28 mouse cellular contexts compared by ENCODE assay signal in genomic region chr4:134110653-134111052, GRCm38 (mm10). TPM values are rescaled to one million over a fixed set of nuclear protein-coding genes. Genes with fewer than 3 reads are reported as not detected.
DNase-seq lines count a peak whose midpoint lies in the region; ATAC-seq lines count a peak whose summit lies in the region.
"Had no signal": no experiment of that assay in that cellular context is flagged by ENCODE, and none has a peak within 500 bp of the region (broad histone marks: within the 10 kb centered on the region; RNA-seq: fewer than 3 reads in every experiment).

No protein-coding gene starts in this region.

- H3K27ac ChIP-seq in limb, embryonic 13.5 days = no peak overlapping the region
- H3K27ac ChIP-seq in limb, embryonic 10.5 days = no peak overlapping the region
- H3K27ac ChIP-seq: embryonic facial prominence, embryonic 12.5 days; left cerebral cortex, adult 2 months; macrophage; stomach, embryonic 15.5 days had no signal

- no peaks in the 10 kb centered on the region; the same call in 1 of the 2 replicates for H3K27me3 ChIP-seq in limb, embryonic 13.5 days
- no peaks in the 10 kb centered on the region for H3K27me3 ChIP-seq in limb, embryonic 10.5 days (ENCODE audit: low read depth, poor library complexity, severe bottlenecking)
- H3K27me3 ChIP-seq: embryonic facial prominence, embryonic 12.5 days; stomach, embryonic 15.5 days had no signal

- no peak overlapping the region for H3K4me3 ChIP-seq in limb, embryonic 13.5 days
- no peak overlapping the region for H3K4me3 ChIP-seq in limb, embryonic 10.5 days
- H3K4me3 ChIP-seq: embryonic facial prominence, embryonic 12.5 days; left cerebral cortex, adult 2 months; stomach, embryonic 15.5 days had no signal

- DNase-seq in limb, embryonic 10.5 days (ENCODE audit: low spot score) = no peak
- peak; percentile 7 for DNase-seq in thymus, postnatal 25 days
- no peak for DNase-seq in thymus, postnatal 10 days (ENCODE audit: low spot score in 2 of 2)
- DNase-seq in adrenal gland, postnatal 36 days = no peak
- DNase-seq in c-Kit-positive CD71-positive TER-119-positive erythroid progenitor cells, embryonic 14.5 days (ENCODE audit: low spot score) = no peak
- DNase-seq: adrenal gland, postnatal 25 days; cerebellum, adult 18-20 months; cerebellum, postnatal 14 days; gastrocnemius, postnatal 36 days; heart, postnatal 4 days; kidney, adult 18-20 months; kidney, postnatal 4 days; midbrain, embryonic 14.5 days had no signal

- no peaks in the 10 kb centered on the region for H3K36me3 ChIP-seq in limb, embryonic 13.5 days
- H3K36me3 ChIP-seq in limb, embryonic 10.5 days = no peaks in the 10 kb centered on the region
- H3K36me3 ChIP-seq: embryonic facial prominence, embryonic 12.5 days; stomach, embryonic 15.5 days had no signal

- 52% methylated on average over 3 of the region's 3 CpGs for WGBS in limb, embryonic 13.5 days
- WGBS in limb, embryonic 10.5 days = 65% methylated on average over 3 of the region's 3 CpGs

- no peak for ATAC-seq in limb, embryonic 13.5 days (ENCODE audit: low FRiP score, low read depth)
- peak; percentile 84 for ATAC-seq in granulocyte monocyte progenitor cell, adult 5-6 weeks (replicated peaks; ENCODE audit: poor library complexity, severe bottlenecking)
- ATAC-seq in megakaryocyte progenitor cell, adult 5-6 weeks (replicated peaks; ENCODE audit: poor library complexity) = peak; percentile 57
- ATAC-seq: lung, postnatal 0 days had no signal

- no peak overlapping the region for H3K4me2 ChIP-seq in limb, embryonic 13.5 days (replicated peaks)
- H3K4me2 ChIP-seq: embryonic facial prominence, embryonic 12.5 days; stomach, embryonic 15.5 days had no signal

- no peaks in the 10 kb centered on the region for H3K9me3 ChIP-seq in limb, embryonic 13.5 days
- no peaks in the 10 kb centered on the region for H3K9me3 ChIP-seq in limb, embryonic 10.5 days (replicated peaks)
- H3K9me3 ChIP-seq: embryonic facial prominence, embryonic 12.5 days; stomach, embryonic 15.5 days had no signal

- peaks cover 8% of the 10 kb centered on the region; the same call in 1 of the 2 replicates for H3K4me1 ChIP-seq in limb, embryonic 13.5 days
- H3K4me1 ChIP-seq in limb, embryonic 10.5 days = peaks cover 46% of the 10 kb centered on the region
- H3K4me1 ChIP-seq: stomach, embryonic 15.5 days had no signal

- H3K9ac ChIP-seq in limb, embryonic 13.5 days = 0 out of 2 replicates have a peak overlapping the region, but pooled peaks have one; percentile 4
- H3K9ac ChIP-seq: embryonic facial prominence, embryonic 12.5 days; stomach, embryonic 15.5 days had no signal

RNA-seq across cellular contexts. Expression of gene Ubxn11, which starts 8.3 kb away (rescaled TPM):
- 13.6 and 14.3 TPM in 2 replicates for polyA plus RNA-seq in limb, embryonic 13.5 days (2015; fragmentation: Nextera tagmentation; extraction: Ambion mirVana)
- polyA plus RNA-seq in limb, embryonic 10.5 days (2016; fragmentation: Nextera tagmentation; extraction: Ambion mirVana) = 5.1 and 6.5 TPM in 2 replicates
- 14.4 and 30.2 TPM in 2 replicates for total RNA-seq in granulocyte monocyte progenitor cell, adult 5-6 weeks (2014; fragmentation: Nextera tagmentation)
- 4.8 and 11.2 TPM in 2 replicates for total RNA-seq in granulocyte monocyte progenitor cell, adult 5-6 weeks (2017)
- 9.2 and 10.7 TPM in 2 replicates for total RNA-seq in megakaryocyte progenitor cell, adult 5-6 weeks (2015)
- total RNA-seq in megakaryocyte progenitor cell, adult 5-6 weeks (2017) = 6.5 and 7.3 TPM in 2 replicates
- total RNA-seq in adrenal gland, postnatal 36 days (2021) = 1 to 10 TPM; 5.2 to 8.5 TPM

RNA-seq across cellular contexts. Expression of gene Cd52, which starts 15.8 kb away (rescaled TPM):
- polyA plus RNA-seq in limb, embryonic 13.5 days (2015; fragmentation: Nextera tagmentation; extraction: Ambion mirVana) = 10.6 and 11.4 TPM in 2 replicates
- 2.4 and 3.9 TPM in 2 replicates for polyA plus RNA-seq in limb, embryonic 10.5 days (2016; fragmentation: Nextera tagmentation; extraction: Ambion mirVana)
- 240 and 247 TPM in 2 replicates for total RNA-seq in granulocyte monocyte progenitor cell, adult 5-6 weeks (2014; fragmentation: Nextera tagmentation)
- 259 and 330 TPM in 2 replicates for total RNA-seq in granulocyte monocyte progenitor cell, adult 5-6 weeks (2017)
- total RNA-seq in megakaryocyte progenitor cell, adult 5-6 weeks (2015) = 291 and 358 TPM in 2 replicates
- total RNA-seq in megakaryocyte progenitor cell, adult 5-6 weeks (2017) = 339 and 505 TPM in 2 replicates
- 10 to 100 TPM; 10.9 to 12.0 TPM for total RNA-seq in adrenal gland, postnatal 36 days (2021)
- polyA plus RNA-seq: C2C12 had no signal

RNA-seq across cellular contexts. Expression of gene Sh3bgrl3, which starts 17.9 kb away (rescaled TPM):
- 420 and 444 TPM in 2 replicates for polyA plus RNA-seq in limb, embryonic 13.5 days (2015; fragmentation: Nextera tagmentation; extraction: Ambion mirVana)
- 280 and 308 TPM in 2 replicates for polyA plus RNA-seq in limb, embryonic 10.5 days (2016; fragmentation: Nextera tagmentation; extraction: Ambion mirVana)
- 841 and 871 TPM in 2 replicates for total RNA-seq in granulocyte monocyte progenitor cell, adult 5-6 weeks (2014; fragmentation: Nextera tagmentation)
- total RNA-seq in granulocyte monocyte progenitor cell, adult 5-6 weeks (2017) = 333 and 394 TPM in 2 replicates
- total RNA-seq in megakaryocyte progenitor cell, adult 5-6 weeks (2015) = 724 and 761 TPM in 2 replicates
- total RNA-seq in megakaryocyte progenitor cell, adult 5-6 weeks (2017) = 230 and 307 TPM in 2 replicates
- total RNA-seq in adrenal gland, postnatal 36 days (2021) = 10 to 100 TPM; 66.8 to 86.5 TPM

RNA-seq across cellular contexts. Expression of gene Crybg2, which starts 50.0 kb away (rescaled TPM):
- polyA plus RNA-seq in limb, embryonic 13.5 days (2015; fragmentation: Nextera tagmentation; extraction: Ambion mirVana) = 4.9 and 5.4 TPM in 2 replicates
- polyA plus RNA-seq in limb, embryonic 10.5 days (2016; fragmentation: Nextera tagmentation; extraction: Ambion mirVana) = 3.5 and 4.4 TPM in 2 replicates
- total RNA-seq in granulocyte monocyte progenitor cell, adult 5-6 weeks (2014; fragmentation: Nextera tagmentation) = 0.38 and 1.3 TPM in 2 replicates
- not detected in 2 replicates for total RNA-seq in granulocyte monocyte progenitor cell, adult 5-6 weeks (2017)
- 0.77 and 2.2 TPM in 2 replicates for total RNA-seq in megakaryocyte progenitor cell, adult 5-6 weeks (2015)
- 0.37 and 0.71 TPM in 2 replicates for total RNA-seq in megakaryocyte progenitor cell, adult 5-6 weeks (2017)
- not detected for total RNA-seq in adrenal gland, postnatal 36 days (2021)
- total RNA-seq: gastrocnemius, postnatal 36 days; heart, postnatal 4 days had no signal
- polyA plus RNA-seq: C2C12, macrophage had no signal

RNA-seq across cellular contexts. Expression of gene Zfp683, which starts 57.0 kb away (rescaled TPM):
- not detected in 2 replicates for polyA plus RNA-seq in limb, embryonic 13.5 days (2015; fragmentation: Nextera tagmentation; extraction: Ambion mirVana)
- polyA plus RNA-seq in limb, embryonic 10.5 days (2016; fragmentation: Nextera tagmentation; extraction: Ambion mirVana) = not detected in 2 replicates
- total RNA-seq in granulocyte monocyte progenitor cell, adult 5-6 weeks (2014; fragmentation: Nextera tagmentation) = not detected in 2 replicates
- total RNA-seq in granulocyte monocyte progenitor cell, adult 5-6 weeks (2017) = not detected in 2 replicates
- not detected in 2 replicates for total RNA-seq in megakaryocyte progenitor cell, adult 5-6 weeks (2015)
- total RNA-seq in megakaryocyte progenitor cell, adult 5-6 weeks (2017) = not detected in 2 replicates
- not detected for total RNA-seq in adrenal gland, postnatal 36 days (2021)
- total RNA-seq: adrenal gland, postnatal 25 days; gastrocnemius, adult 18-20 months; gastrocnemius, postnatal 36 days; heart, postnatal 4 days; left cerebral cortex, adult 2 months; left cerebral cortex, postnatal 36 days; liver, adult 2 months had no signal
- polyA plus RNA-seq: C2C12; embryonic facial prominence, embryonic 12.5 days; forebrain, embryonic 11.5 days; kidney, embryonic 16.5 days; lung, postnatal 0 days; macrophage; midbrain, embryonic 14.5 days; neural tube, embryonic 11.5 days; stomach, embryonic 15.5 days had no signal

Comparison
In these comparisons a context has a peak if more than half of its experiments do, and no peak if none do; other contexts are left out.
1. RNA of gene Cd52, which starts 15.8 kb away (total RNA-seq): 291 to 505 TPM in megakaryocyte progenitor cell, adult 5-6 weeks and 240 to 330 TPM in granulocyte monocyte progenitor cell, adult 5-6 weeks; 10.9 to 12.0 TPM in adrenal gland, postnatal 36 days; every median in the first group is over 10 times any median in the second.